Comparison of ENCODE assay signal across 26 mouse cellular contexts in genomic region chr7:110309246-110309645, GRCm38 (mm10).
A peak's percentile ranks its signal among the peaks of the same experiment; 100 is the strongest.
DNase-seq lines count a peak whose midpoint lies in the region; ATAC-seq lines count a peak whose summit lies in the region.
"Had no signal": no experiment of that assay in that cellular context is flagged by ENCODE, and none has a peak within 500 bp of the region (broad histone marks: within the 10 kb centered on the region; RNA-seq: fewer than 3 reads in every experiment).

No protein-coding gene starts in this region.

- H3K4me2 ChIP-seq in hindbrain, embryonic 13.5 days: no peak overlapping the region
- H3K4me2 ChIP-seq: embryonic facial prominence, embryonic 13.5 days; forebrain, embryonic 12.5 days; forebrain, embryonic 15.5 days; heart, embryonic 12.5 days; heart, embryonic 15.5 days; hindbrain, embryonic 15.5 days had no signal

- no peaks in the 10 kb centered on the region for H3K27me3 ChIP-seq in hindbrain, embryonic 10.5 days (ENCODE audit: insufficient read depth, poor library complexity, severe bottlenecking)
- H3K27me3 ChIP-seq in hindbrain, embryonic 13.5 days: no peaks in the 10 kb centered on the region
- H3K27me3 ChIP-seq: embryonic facial prominence, embryonic 13.5 days; forebrain, embryonic 12.5 days; forebrain, embryonic 15.5 days; heart, embryonic 12.5 days; heart, embryonic 15.5 days; hindbrain, embryonic 15.5 days had no signal

- peak; percentile 30 for DNase-seq in cerebellum, adult 18-20 months
- no peak for DNase-seq in cerebellum, adult 11 months
- peak; percentile 65 to 74 for DNase-seq in cerebellum, postnatal 10 days
- no peak for DNase-seq in cerebellum, adult 8-10 months
- DNase-seq in hindbrain, embryonic 10.5 days (ENCODE audit: low spot score): peak; percentile 1
- DNase-seq in brain, adult 2 months (ENCODE audit: low read depth, low spot score): peak; percentile 43
- DNase-seq in embryo, embryonic 10 days (ENCODE audit: low spot score): no peak
- DNase-seq: adrenal gland, adult 8-10 months; adrenal gland, postnatal 25 days; embryo, embryonic 11 days; gastrocnemius, postnatal 25 days; heart, adult 18-20 months; heart, postnatal 10 days; heart, postnatal 36 days; kidney, adult 2 months had no signal

- 95% methylated on average over 8 of the region's 8 CpGs for WGBS in hindbrain, embryonic 10.5 days
- 95% methylated on average over 8 of the region's 8 CpGs for WGBS in hindbrain, embryonic 13.5 days

- peaks cover 15% of the 10 kb centered on the region for H3K4me1 ChIP-seq in hindbrain, embryonic 10.5 days (replicated peaks)
- no peaks in the 10 kb centered on the region for H3K4me1 ChIP-seq in hindbrain, embryonic 13.5 days (replicated peaks)
- H3K4me1 ChIP-seq: embryonic facial prominence, embryonic 13.5 days; forebrain, embryonic 12.5 days; forebrain, embryonic 15.5 days; heart, embryonic 12.5 days; heart, embryonic 15.5 days; hindbrain, embryonic 15.5 days had no signal

- no peak for ATAC-seq in hindbrain, embryonic 13.5 days (ENCODE audit: low FRiP score)
- ATAC-seq: activated CD4-positive, CD25-positive, alpha-beta regulatory T cell, adult 4 months; forebrain, embryonic 15.5 days; intestine, postnatal 0 days had no signal

- H3K4me3 ChIP-seq in hindbrain, embryonic 10.5 days: no peak overlapping the region
- no peak overlapping the region for H3K4me3 ChIP-seq in hindbrain, embryonic 13.5 days
- H3K4me3 ChIP-seq: embryonic facial prominence, embryonic 10.5 days; embryonic facial prominence, embryonic 13.5 days; erythroblast, embryonic 14.5 days; forebrain, embryonic 12.5 days; forebrain, embryonic 15.5 days; heart, embryonic 12.5 days; heart, embryonic 15.5 days; hindbrain, embryonic 15.5 days had no signal

- H3K9me3 ChIP-seq in hindbrain, embryonic 10.5 days: no peaks in the 10 kb centered on the region
- no peaks in the 10 kb centered on the region for H3K9me3 ChIP-seq in hindbrain, embryonic 13.5 days
- H3K9me3 ChIP-seq: embryonic facial prominence, embryonic 10.5 days; embryonic facial prominence, embryonic 13.5 days; forebrain, embryonic 12.5 days; forebrain, embryonic 15.5 days; heart, embryonic 12.5 days; heart, embryonic 15.5 days; hindbrain, embryonic 15.5 days had no signal

- peaks cover 63% of the 10 kb centered on the region for H3K36me3 ChIP-seq in hindbrain, embryonic 10.5 days
- H3K36me3 ChIP-seq in hindbrain, embryonic 13.5 days: peaks cover 88% of the 10 kb centered on the region

- no peak overlapping the region for H3K9ac ChIP-seq in hindbrain, embryonic 13.5 days
- H3K9ac ChIP-seq: embryonic facial prominence, embryonic 13.5 days; forebrain, embryonic 12.5 days; forebrain, embryonic 15.5 days; heart, embryonic 12.5 days; heart, embryonic 15.5 days; hindbrain, embryonic 15.5 days had no signal

- H3K27ac ChIP-seq in hindbrain, embryonic 10.5 days: no peak overlapping the region
- no peak overlapping the region for H3K27ac ChIP-seq in hindbrain, embryonic 13.5 days
- H3K27ac ChIP-seq: embryonic facial prominence, embryonic 10.5 days; embryonic facial prominence, embryonic 13.5 days; forebrain, embryonic 12.5 days; forebrain, embryonic 15.5 days; heart, embryonic 15.5 days; hindbrain, embryonic 15.5 days had no signal

Comparison
In these comparisons a context has a peak if more than half of its experiments do, and no peak if none do; other contexts are left out.
1. DNase-seq: peak in cerebellum, adult 18-20 months (2 of 2), cerebellum, postnatal 10 days (2 of 2), hindbrain, embryonic 10.5 days (single experiment) and brain, adult 2 months (single experiment); none in cerebellum, adult 11 months (single experiment), cerebellum, adult 8-10 months (single experiment) and embryo, embryonic 10 days (single experiment).